Mouse (Mus musculus) frontal cortex, postnatal 14 days (tissue): ENCODE data around the gene Lsamp.

Experiments used
- DNase-seq, 2 experiments: peaks; one replicate each; pipeline ENCODE4 v3.0.0; 2022; ENCODE audit warnings: low spot score in 2 of 2

Gene Lsamp

GRCm38 (mm10) chr16:39984205-39984634 lies at the start of gene Lsamp:
Lsamp (plus strand) TSS chr16:39984361.
- DNase-seq, result peak; percentile 76 to 92

GRCm38 (mm10) chr16:39957686-39958085 lies 26.5 kb upstream of the Lsamp start:
- no peak for DNase-seq

- DNase-seq, result no peak
Measured at GRCm38 (mm10) chr16:39972712-39973111, 11.4 kb upstream of the Lsamp start.

- peak; percentile 20 to 37 for DNase-seq
Measured at GRCm38 (mm10) chr16:39984635-39985291, 602 bp downstream of the Lsamp start.

GRCm38 (mm10) chr16:39988466-39988865 lies 4.3 kb downstream of the Lsamp start:
- DNase-seq, result no peak

- DNase-seq, result no peak
Measured at GRCm38 (mm10) chr16:39994821-39995220, 10.7 kb downstream of the Lsamp start.

GRCm38 (mm10) chr16:40008800-40009199 lies 24.6 kb downstream of the Lsamp start:
- DNase-seq, result no peak

GRCm38 (mm10) chr16:40011106-40011505 lies 26.9 kb downstream of the Lsamp start:
- DNase-seq, result no peak

GRCm38 (mm10) chr16:40022611-40023010 lies 38.5 kb downstream of the Lsamp start:
- no peak for DNase-seq

GRCm38 (mm10) chr16:40036719-40037118 lies 52.6 kb downstream of the Lsamp start:
- DNase-seq, result no peak

- no peak for DNase-seq
Measured at GRCm38 (mm10) chr16:40059546-40059945, 75.4 kb downstream of the Lsamp start.

GRCm38 (mm10) chr16:40059968-40060367 lies 75.8 kb downstream of the Lsamp start:
- DNase-seq, result no peak

- DNase-seq, result no peak
Measured at GRCm38 (mm10) chr16:40060491-40060890, 76.3 kb downstream of the Lsamp start.

GRCm38 (mm10) chr16:40075556-40075955 lies 91.4 kb downstream of the Lsamp start:
- DNase-seq, result no peak

- DNase-seq, result no peak
Measured at GRCm38 (mm10) chr16:40080224-40080623, 96.1 kb downstream of the Lsamp start.

- DNase-seq, result no peak
Measured at GRCm38 (mm10) chr16:40104329-40104728, 120.2 kb downstream of the Lsamp start.

- DNase-seq, result no peak
Measured at GRCm38 (mm10) chr16:40182918-40183317, 198.8 kb downstream of the Lsamp start.

GRCm38 (mm10) chr16:40187987-40188590 lies 203.9 kb downstream of the Lsamp start:
- no peak for DNase-seq

- DNase-seq, result no peak
Measured at GRCm38 (mm10) chr16:40194401-40194800, 210.2 kb downstream of the Lsamp start.

- no peak for DNase-seq
Measured at GRCm38 (mm10) chr16:40194839-40195238, 210.7 kb downstream of the Lsamp start.

GRCm38 (mm10) chr16:40228627-40229026 lies 244.5 kb downstream of the Lsamp start:
- DNase-seq, result no peak

- no peak for DNase-seq
Measured at GRCm38 (mm10) chr16:40233066-40233465, 248.9 kb downstream of the Lsamp start.

GRCm38 (mm10) chr16:40234151-40234895 lies 250.2 kb downstream of the Lsamp start:
- peak in 1 of 2 experiments; percentile 16 for DNase-seq
